Mouse (Mus musculus): ENCODE measurements around the gene Gnrhr. TPM values are rescaled to one million over a fixed set of nuclear protein-coding genes. Genes with fewer than 3 reads are reported as not detected.

Gene Gnrhr
- polyA plus RNA-seq, 1 experiment from 2014 or later, result not detected

GRCm38 (mm10) chr5:86190770-86191169 lies 6.9 kb downstream of the Gnrhr start:
- H3K9ac ChIP-seq (ENCODE audit: low read length), result no peak overlapping the region
- 28% methylated on average over 5 of the region's 5 CpGs for WGBS
- no peak overlapping the region for H3K27ac ChIP-seq (replicated peaks)
- no peaks in the 10 kb centered on the region for H3K4me1 ChIP-seq (replicated peaks; ENCODE audit: control insufficient read depth, insufficient read depth)
- H3K4me2 ChIP-seq (replicated peaks; ENCODE audit: low read depth), result no peak overlapping the region
- H3K36me3 ChIP-seq (ENCODE audit: control insufficient read depth, insufficient read depth, low read length), result no peaks in the 10 kb centered on the region
- TF ChIP-seq CTCF (IDR thresholded peaks at IDR 0.05; ENCODE audit: low read depth) (peak; percentile 72), EP300 (optimal IDR thresholded peaks at IDR 0.05) (no peak)
- DNase-seq (ENCODE audit: low spot score) (no peak), ATAC-seq (ENCODE audit: low FRiP score, low TSS enrichment) (no peak)
- no peaks in the 10 kb centered on the region for H3K9me3 ChIP-seq (ENCODE audit: control insufficient read depth, low read length)
- H3K4me3 ChIP-seq (ENCODE audit: low read depth, low read length), result no peak overlapping the region
- H3K27me3 ChIP-seq (ENCODE audit: control insufficient read depth, insufficient read depth, low read length), result no peaks in the 10 kb centered on the region

- TF ChIP-seq EP300 (optimal IDR thresholded peaks at IDR 0.05) (no peak), CTCF (IDR thresholded peaks at IDR 0.05; ENCODE audit: low read depth) (no peak)
- no peak overlapping the region for H3K27ac ChIP-seq (replicated peaks)
- no peak overlapping the region for H3K4me3 ChIP-seq (ENCODE audit: low read depth, low read length)
- no peaks in the 10 kb centered on the region for H3K9me3 ChIP-seq (ENCODE audit: control insufficient read depth, low read length)
- no peak for DNase-seq (ENCODE audit: low spot score)
- no peak overlapping the region for H3K4me2 ChIP-seq (replicated peaks; ENCODE audit: low read depth)
- H3K9ac ChIP-seq (ENCODE audit: low read length), result no peak overlapping the region
- no peak for ATAC-seq (ENCODE audit: low FRiP score, low TSS enrichment)
- 56% methylated on average over 15 of the region's 15 CpGs for WGBS
- no peaks in the 10 kb centered on the region for H3K36me3 ChIP-seq (ENCODE audit: control insufficient read depth, insufficient read depth, low read length)
- no peaks in the 10 kb centered on the region for H3K4me1 ChIP-seq (replicated peaks; ENCODE audit: control insufficient read depth, insufficient read depth)
- no peaks in the 10 kb centered on the region for H3K27me3 ChIP-seq (ENCODE audit: control insufficient read depth, insufficient read depth, low read length)
Measured at GRCm38 (mm10) chr5:86190290-86190689, 7.4 kb downstream of the Gnrhr start.

GRCm38 (mm10) chr5:86187441-86187840 lies 10.3 kb downstream of the Gnrhr start:
- 60% methylated on average over 6 of the region's 6 CpGs for WGBS
- ATAC-seq (ENCODE audit: low FRiP score, low TSS enrichment) (no peak), DNase-seq (ENCODE audit: low spot score) (no peak)
- no peak overlapping the region for H3K9ac ChIP-seq (ENCODE audit: low read length)
- TF ChIP-seq EP300 (optimal IDR thresholded peaks at IDR 0.05), result no peak
- no peak for TF ChIP-seq CTCF (IDR thresholded peaks at IDR 0.05; ENCODE audit: low read depth)
- H3K4me2 ChIP-seq (replicated peaks; ENCODE audit: low read depth), result no peak overlapping the region
- no peak overlapping the region for H3K4me3 ChIP-seq (ENCODE audit: low read depth, low read length)
- no peaks in the 10 kb centered on the region for H3K27me3 ChIP-seq (ENCODE audit: control insufficient read depth, insufficient read depth, low read length)
- H3K27ac ChIP-seq (replicated peaks), result no peak overlapping the region
- no peaks in the 10 kb centered on the region for H3K36me3 ChIP-seq (ENCODE audit: control insufficient read depth, insufficient read depth, low read length)
- no peaks in the 10 kb centered on the region for H3K9me3 ChIP-seq (ENCODE audit: control insufficient read depth, low read length)
- no peaks in the 10 kb centered on the region for H3K4me1 ChIP-seq (replicated peaks; ENCODE audit: control insufficient read depth, insufficient read depth)

- Histone ChIP-seq H3K4me2 (replicated peaks; ENCODE audit: low read depth) (no peak overlapping the region), H3K36me3 (ENCODE audit: control insufficient read depth, insufficient read depth, low read length) (no peaks in the 10 kb centered on the region), H3K27me3 (ENCODE audit: control insufficient read depth, insufficient read depth, low read length) (no peaks in the 10 kb centered on the region), H3K4me3 (ENCODE audit: low read depth, low read length) (no peak overlapping the region), H3K27ac (replicated peaks) (no peak overlapping the region), H3K9ac (ENCODE audit: low read length) (no peak overlapping the region), H3K9me3 (ENCODE audit: control insufficient read depth, low read length) (no peaks in the 10 kb centered on the region), H3K4me1 (replicated peaks; ENCODE audit: control insufficient read depth, insufficient read depth) (no peaks in the 10 kb centered on the region)
- WGBS, result 52% methylated on average over 2 of the region's 2 CpGs
- no peak for TF ChIP-seq EP300 (optimal IDR thresholded peaks at IDR 0.05)
- no peak for TF ChIP-seq CTCF (IDR thresholded peaks at IDR 0.05; ENCODE audit: low read depth)
- no peak for DNase-seq (ENCODE audit: low spot score)
- ATAC-seq (ENCODE audit: low FRiP score, low TSS enrichment), result no peak
Measured at GRCm38 (mm10) chr5:86173778-86174177, 23.9 kb downstream of the Gnrhr start.

- no peak for TF ChIP-seq EP300 (optimal IDR thresholded peaks at IDR 0.05)
- TF ChIP-seq CTCF (IDR thresholded peaks at IDR 0.05; ENCODE audit: low read depth), result no peak
- peak within 1 kb of the TSS; percentile 86 for H3K4me3 ChIP-seq (ENCODE audit: low read depth, low read length)
- peak; percentile 100 for DNase-seq (ENCODE audit: low spot score)
- H3K27me3 ChIP-seq (ENCODE audit: control insufficient read depth, insufficient read depth, low read length), result no peaks in the 10 kb centered on the region
- ATAC-seq (ENCODE audit: low FRiP score, low TSS enrichment), result peak; percentile 100
- peak within 1 kb of the TSS; percentile 93 for H3K27ac ChIP-seq (replicated peaks)
- no peaks in the 10 kb centered on the region for H3K9me3 ChIP-seq (ENCODE audit: control insufficient read depth, low read length)
- H3K4me2 ChIP-seq (replicated peaks; ENCODE audit: low read depth), result peak within 1 kb of the TSS; percentile 90
- H3K4me1 ChIP-seq (replicated peaks; ENCODE audit: control insufficient read depth, insufficient read depth), result no peaks in the 10 kb centered on the region
- under 1% methylated on average over 62 of the region's 67 CpGs for WGBS
- H3K36me3 ChIP-seq (ENCODE audit: control insufficient read depth, insufficient read depth, low read length), result 0 out of 2 replicates have a peak, but pooled peaks cover 2% of the 10 kb centered on the region
- peak within 1 kb of the TSS; percentile 79 for H3K9ac ChIP-seq (ENCODE audit: low read length)
Measured at GRCm38 (mm10) chr5:86172449-86173161, 25.1 kb downstream of the Gnrhr start, which contains the start of gene Uba6. Gene Uba6, minus strand, starts transcription at chr5:86172803.

GRCm38 (mm10) chr5:86172088-86172448 lies 25.6 kb downstream of the Gnrhr start:
- Histone ChIP-seq H3K27ac (replicated peaks) (peak overlapping the region; percentile 93), H3K4me3 (ENCODE audit: low read depth, low read length) (peak overlapping the region; percentile 86), H3K9ac (ENCODE audit: low read length) (peak overlapping the region; percentile 79), H3K9me3 (ENCODE audit: control insufficient read depth, low read length) (no peaks in the 10 kb centered on the region), H3K27me3 (ENCODE audit: control insufficient read depth, insufficient read depth, low read length) (no peaks in the 10 kb centered on the region), H3K4me2 (replicated peaks; ENCODE audit: low read depth) (peak overlapping the region; percentile 90), H3K4me1 (replicated peaks; ENCODE audit: control insufficient read depth, insufficient read depth) (no peaks in the 10 kb centered on the region), H3K36me3 (ENCODE audit: control insufficient read depth, insufficient read depth, low read length) (0 out of 2 replicates have a peak, but pooled peaks cover 2% of the 10 kb centered on the region)
- ATAC-seq (ENCODE audit: low FRiP score, low TSS enrichment) (no peak), DNase-seq (ENCODE audit: low spot score) (no peak)
- WGBS, result 0% methylated on average over 15 of the region's 15 CpGs
- TF ChIP-seq EP300 (optimal IDR thresholded peaks at IDR 0.05), result no peak
- no peak for TF ChIP-seq CTCF (IDR thresholded peaks at IDR 0.05; ENCODE audit: low read depth)

Other genes starting within 250 kb of the Gnrhr start
- 10.5 and 11.6 TPM in 2 replicates for gene Cenpc1, start 132.3 kb downstream of the Gnrhr start, polyA plus RNA-seq (2015; fragmentation: Nextera tagmentation; extraction: Ambion mirVana)
- 0.22 and 0.28 TPM in 2 replicates for gene Stap1, start 126.2 kb downstream of the Gnrhr start, polyA plus RNA-seq (2015; fragmentation: Nextera tagmentation; extraction: Ambion mirVana)
- 4.0 and 4.3 TPM in 2 replicates for gene Uba6, start 25.1 kb downstream of the Gnrhr start, polyA plus RNA-seq (2015; fragmentation: Nextera tagmentation; extraction: Ambion mirVana)
- gene Tmprss11c, start 91.4 kb upstream of the Gnrhr start, polyA plus RNA-seq (2015; fragmentation: Nextera tagmentation; extraction: Ambion mirVana), result not detected in 2 replicates
- 4.4 and 5.9 TPM in 2 replicates for gene Tmprss11d, start 175.5 kb upstream of the Gnrhr start, polyA plus RNA-seq (2015; fragmentation: Nextera tagmentation; extraction: Ambion mirVana)